Comparison of ENCODE assay signal across 24 mouse cellular contexts in the genomic region with DNA sequence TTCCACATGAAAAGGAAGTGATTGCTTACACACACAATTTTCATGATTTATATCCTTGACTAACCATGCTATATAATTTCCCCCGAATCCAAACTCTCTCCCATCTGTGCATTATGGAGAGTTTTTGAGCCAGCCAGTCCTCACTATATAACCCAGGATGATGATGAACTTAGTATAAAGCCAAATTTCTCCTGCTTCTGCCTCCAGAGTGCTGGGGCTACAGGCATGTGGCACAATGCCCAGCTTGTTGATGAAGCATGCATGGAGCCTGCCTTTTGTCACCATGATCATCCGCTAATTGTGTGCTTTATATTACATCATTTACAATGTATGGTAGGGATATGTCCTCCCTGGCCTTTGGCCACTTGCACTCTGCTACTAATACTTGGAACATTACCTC.
A peak's percentile ranks its signal among the peaks of the same experiment; 100 is the strongest.
DNase-seq lines count a peak whose midpoint lies in the region; ATAC-seq and TF ChIP-seq lines count a peak whose summit lies in the region.
"Had no signal": no experiment of that assay in that cellular context is flagged by ENCODE, and none has a peak within 500 bp of the region (broad histone marks: within the 10 kb centered on the region; RNA-seq: fewer than 3 reads in every experiment).

No protein-coding gene starts in this region.

- no peak for TF ChIP-seq POLR2A in limb, embryonic 14.5 days (IDR thresholded peaks at IDR 0.05; ENCODE audit: borderline replicate concordance, extremely low read depth, insufficient read depth, insufficient read length)

- no peak overlapping the region for H3K27ac ChIP-seq in embryonic facial prominence, embryonic 14.5 days (replicated peaks; ENCODE audit: low read depth, low read length)
- no peak overlapping the region for H3K27ac ChIP-seq in embryonic facial prominence, embryonic 10.5 days (replicated peaks)
- no peak overlapping the region for H3K27ac ChIP-seq in hindbrain, postnatal 0 days
- H3K27ac ChIP-seq in hindbrain, embryonic 10.5 days = no peak overlapping the region
- H3K27ac ChIP-seq in limb, embryonic 14.5 days (replicated peaks; ENCODE audit: low read depth, low read length) = no peak overlapping the region
- no peak overlapping the region for H3K27ac ChIP-seq in limb, embryonic 10.5 days
- H3K27ac ChIP-seq: embryonic facial prominence, embryonic 12.5 days; forebrain, embryonic 10.5 days; forebrain, embryonic 15.5 days; heart, adult 2 months; heart, embryonic 10.5 days; heart, embryonic 13.5 days; hindbrain, embryonic 13.5 days had no signal

- no peak for TF ChIP-seq CTCF in hindbrain, postnatal 0 days (IDR thresholded peaks at IDR 0.05; ENCODE audit: low read depth)

- no peak overlapping the region for H3K4me3 ChIP-seq in embryonic facial prominence, embryonic 14.5 days (ENCODE audit: low read depth, low read length)
- no peak overlapping the region for H3K4me3 ChIP-seq in embryonic facial prominence, embryonic 10.5 days
- H3K4me3 ChIP-seq in hindbrain, postnatal 0 days (ENCODE audit: low read length) = no peak overlapping the region
- H3K4me3 ChIP-seq in hindbrain, embryonic 10.5 days = no peak overlapping the region
- no peak overlapping the region for H3K4me3 ChIP-seq in limb, embryonic 14.5 days (replicated peaks; ENCODE audit: low read length)
- no peak overlapping the region for H3K4me3 ChIP-seq in limb, embryonic 10.5 days
- H3K4me3 ChIP-seq: embryonic facial prominence, embryonic 12.5 days; forebrain, embryonic 10.5 days; forebrain, embryonic 15.5 days; heart, adult 2 months; heart, embryonic 10.5 days; heart, embryonic 13.5 days; hindbrain, embryonic 13.5 days had no signal

- H3K9ac ChIP-seq in embryonic facial prominence, embryonic 14.5 days (ENCODE audit: low read depth, low read length) = no peak overlapping the region
- H3K9ac ChIP-seq in hindbrain, postnatal 0 days (replicated peaks; ENCODE audit: low read length) = no peak overlapping the region
- no peak overlapping the region for H3K9ac ChIP-seq in limb, embryonic 14.5 days (ENCODE audit: low read depth, low read length, severe bottlenecking)
- H3K9ac ChIP-seq: embryonic facial prominence, embryonic 12.5 days; forebrain, embryonic 15.5 days; heart, embryonic 13.5 days; hindbrain, embryonic 13.5 days had no signal

- H3K4me2 ChIP-seq in embryonic facial prominence, embryonic 14.5 days (ENCODE audit: low read depth, low read length) = no peak overlapping the region
- H3K4me2 ChIP-seq in hindbrain, postnatal 0 days (ENCODE audit: low read depth, low read length) = no peak overlapping the region
- H3K4me2 ChIP-seq in limb, embryonic 14.5 days (replicated peaks; ENCODE audit: low read depth, low read length, severe bottlenecking) = no peak overlapping the region
- H3K4me2 ChIP-seq: embryonic facial prominence, embryonic 12.5 days; forebrain, embryonic 15.5 days; heart, embryonic 13.5 days; hindbrain, embryonic 13.5 days had no signal

- peak; percentile 53; the same call in 1 of the 2 replicates for ATAC-seq in embryonic facial prominence, embryonic 14.5 days (ENCODE audit: low read depth)
- no peak for ATAC-seq in hindbrain, postnatal 0 days
- ATAC-seq in limb, embryonic 14.5 days (ENCODE audit: low FRiP score, low read depth) = no peak
- ATAC-seq: activated CD4-positive, CD25-positive, alpha-beta regulatory T cell, adult 4 months; forebrain, embryonic 15.5 days; hindbrain, embryonic 16.5 days; inflammation-experienced regulatory T-cells, adult 6 months; intestine, embryonic 16.5 days had no signal

- no peaks in the 10 kb centered on the region for H3K27me3 ChIP-seq in embryonic facial prominence, embryonic 14.5 days (replicated peaks; ENCODE audit: control insufficient read depth, insufficient read depth, low read length)
- no peaks in the 10 kb centered on the region for H3K27me3 ChIP-seq in embryonic facial prominence, embryonic 10.5 days (replicated peaks; ENCODE audit: low read depth, poor library complexity, severe bottlenecking)
- no peaks in the 10 kb centered on the region for H3K27me3 ChIP-seq in hindbrain, postnatal 0 days (ENCODE audit: insufficient read depth, low read length)
- no peaks in the 10 kb centered on the region for H3K27me3 ChIP-seq in hindbrain, embryonic 10.5 days (ENCODE audit: insufficient read depth, poor library complexity, severe bottlenecking)
- H3K27me3 ChIP-seq in limb, embryonic 14.5 days (ENCODE audit: control insufficient read depth, insufficient read depth, low read length) = no peaks in the 10 kb centered on the region
- H3K27me3 ChIP-seq in limb, embryonic 10.5 days (ENCODE audit: low read depth, poor library complexity, severe bottlenecking) = no peaks in the 10 kb centered on the region
- H3K27me3 ChIP-seq: embryonic facial prominence, embryonic 12.5 days; forebrain, embryonic 15.5 days; heart, embryonic 13.5 days; hindbrain, embryonic 13.5 days had no signal

- no peaks in the 10 kb centered on the region; the same call in 1 of the 2 replicates for H3K4me1 ChIP-seq in embryonic facial prominence, embryonic 14.5 days (ENCODE audit: control insufficient read depth, insufficient read depth, low read length)
- no peaks in the 10 kb centered on the region for H3K4me1 ChIP-seq in embryonic facial prominence, embryonic 10.5 days
- no peaks in the 10 kb centered on the region for H3K4me1 ChIP-seq in hindbrain, postnatal 0 days (ENCODE audit: insufficient read depth, low read length)
- H3K4me1 ChIP-seq in hindbrain, embryonic 10.5 days (replicated peaks) = peaks cover 9% of the 10 kb centered on the region; the same call in 1 of the 2 replicates
- H3K4me1 ChIP-seq in limb, embryonic 14.5 days (ENCODE audit: control insufficient read depth, insufficient read depth, low read length) = peaks cover 3% of the 10 kb centered on the region; the same call in 1 of the 2 replicates
- no peaks in the 10 kb centered on the region for H3K4me1 ChIP-seq in limb, embryonic 10.5 days
- H3K4me1 ChIP-seq: embryonic facial prominence, embryonic 12.5 days; forebrain, embryonic 15.5 days; heart, embryonic 10.5 days; hindbrain, embryonic 13.5 days had no signal

- peak; percentile 70 for DNase-seq in embryonic facial prominence, embryonic 14.5 days (ENCODE audit: low spot score)
- no peak for DNase-seq in embryonic facial prominence, embryonic 10.5 days (ENCODE audit: low spot score)
- peak; percentile 15 for DNase-seq in hindbrain, postnatal 0 days (ENCODE audit: low spot score)
- DNase-seq in hindbrain, embryonic 10.5 days (ENCODE audit: low spot score) = no peak
- DNase-seq in limb, embryonic 14.5 days (ENCODE audit: low spot score) = peak; percentile 6
- DNase-seq in limb, embryonic 10.5 days (ENCODE audit: low spot score) = no peak
- DNase-seq: adrenal gland, adult 8-10 months; adrenal gland, postnatal 25 days; cerebellum, adult 18-20 months; cerebellum, adult 9-10 months; cerebellum, postnatal 14 days; gastrocnemius, postnatal 25 days; heart, adult 2 months; heart, postnatal 14 days had no signal

- 36% methylated on average over 2 of the region's 2 CpGs for WGBS in embryonic facial prominence, embryonic 14.5 days
- WGBS in embryonic facial prominence, embryonic 10.5 days = 81% methylated on average over 2 of the region's 2 CpGs
- WGBS in hindbrain, postnatal 0 days = 71% methylated on average over 2 of the region's 2 CpGs
- WGBS in hindbrain, embryonic 10.5 days = 89% methylated on average over 2 of the region's 2 CpGs
- WGBS in limb, embryonic 14.5 days = 42% methylated on average over 2 of the region's 2 CpGs
- 79% methylated on average over 2 of the region's 2 CpGs for WGBS in limb, embryonic 10.5 days

- H3K36me3 ChIP-seq in embryonic facial prominence, embryonic 14.5 days (ENCODE audit: control insufficient read depth, insufficient read depth, low read length) = no peaks in the 10 kb centered on the region
- H3K36me3 ChIP-seq in embryonic facial prominence, embryonic 10.5 days (replicated peaks) = no peaks in the 10 kb centered on the region
- H3K36me3 ChIP-seq in hindbrain, postnatal 0 days (ENCODE audit: insufficient read depth, low read length) = no peaks in the 10 kb centered on the region
- H3K36me3 ChIP-seq in hindbrain, embryonic 10.5 days = no peaks in the 10 kb centered on the region
- no peaks in the 10 kb centered on the region for H3K36me3 ChIP-seq in limb, embryonic 14.5 days (ENCODE audit: control insufficient read depth, insufficient read depth, low read length)
- H3K36me3 ChIP-seq in limb, embryonic 10.5 days = no peaks in the 10 kb centered on the region
- H3K36me3 ChIP-seq: embryonic facial prominence, embryonic 12.5 days; forebrain, embryonic 10.5 days; forebrain, embryonic 15.5 days; heart, embryonic 10.5 days; heart, embryonic 13.5 days; hindbrain, embryonic 13.5 days had no signal

- H3K9me3 ChIP-seq in embryonic facial prominence, embryonic 14.5 days (ENCODE audit: control insufficient read depth, low read length) = no peaks in the 10 kb centered on the region
- no peaks in the 10 kb centered on the region for H3K9me3 ChIP-seq in embryonic facial prominence, embryonic 10.5 days
- no peaks in the 10 kb centered on the region for H3K9me3 ChIP-seq in hindbrain, postnatal 0 days (ENCODE audit: low read length)
- no peaks in the 10 kb centered on the region for H3K9me3 ChIP-seq in hindbrain, embryonic 10.5 days
- no peaks in the 10 kb centered on the region for H3K9me3 ChIP-seq in limb, embryonic 14.5 days (ENCODE audit: control insufficient read depth, low read length)
- no peaks in the 10 kb centered on the region for H3K9me3 ChIP-seq in limb, embryonic 10.5 days (replicated peaks)
- H3K9me3 ChIP-seq: embryonic facial prominence, embryonic 12.5 days; forebrain, embryonic 10.5 days; forebrain, embryonic 15.5 days; heart, embryonic 10.5 days; heart, embryonic 13.5 days; hindbrain, embryonic 13.5 days had no signal

Comparison
In these comparisons a context has a peak if more than half of its experiments do, and no peak if none do; other contexts are left out.
1. DNase-seq: peak in embryonic facial prominence, embryonic 14.5 days (single experiment), hindbrain, postnatal 0 days (single experiment) and limb, embryonic 14.5 days (single experiment); none in embryonic facial prominence, embryonic 10.5 days (single experiment), hindbrain, embryonic 10.5 days (single experiment) and limb, embryonic 10.5 days (single experiment).